Mouse (Mus musculus) limb, embryonic 15.5 days (tissue): ENCODE measurements around the gene Itga6. TPM values are rescaled to one million over a fixed set of nuclear protein-coding genes. Genes with fewer than 3 reads are reported as not detected.
A peak's percentile ranks its signal among the peaks of the same experiment; 100 is the strongest.

Experiments
- ATAC-seq: fragments of 200-750 bp; cut with Nextera tagmentation; 2 replicates; pipeline ENCODE4 v1.8.0; 2017; ENCODE audit warnings: low read depth, moderate TSS enrichment; ENCODE audit not compliant: insufficient number of reproducible peaks, low FRiP score, low TSS enrichment
- H3K27ac ChIP-seq: fragments of 300-500 bp; sonication (generic); 2 replicates; pipeline ENCODE4 v1.5.1; 2015; ENCODE audit warnings: moderate library complexity, mild to moderate bottlenecking, inconsistent platforms
- H3K27me3 ChIP-seq: fragments of 300-500 bp; sonication (generic); 2 replicates; pipeline ENCODE4 v1.6.1; 2015; ENCODE audit warnings: inconsistent platforms
- H3K36me3 ChIP-seq: fragments of 300-500 bp; sonication (generic); 2 replicates; pipeline ENCODE4 v1.6.1; 2015; ENCODE audit warnings: inconsistent platforms
- H3K4me1 ChIP-seq: fragments of 300-500 bp; sonication (generic); 2 replicates; pipeline ENCODE4 v1.6.1; 2015; ENCODE audit warnings: inconsistent platforms
- H3K4me2 ChIP-seq: fragments of 300-500 bp; sonication (generic); 2 replicates; pipeline ENCODE4 v1.6.1; 2015; ENCODE audit warnings: mild to moderate bottlenecking, inconsistent platforms
- H3K4me3 ChIP-seq: fragments of 300-500 bp; sonication (generic); 2 replicates; pipeline ENCODE4 v1.5.1; 2015; ENCODE audit warnings: mild to moderate bottlenecking, inconsistent platforms
- H3K9ac ChIP-seq: fragments of 300-500 bp; sonication (generic); 2 replicates; pipeline ENCODE4 v1.6.1; 2015; ENCODE audit warnings: inconsistent platforms
- H3K9me3 ChIP-seq: fragments of 300-500 bp; sonication (generic); 2 replicates; pipeline ENCODE4 v1.6.1; 2016; ENCODE audit warnings: inconsistent platforms
- WGBS: fragments of 180-500 bp; shearing (Covaris S2); methylation state at CpG from one replicate; pipeline ENCODE4 v1.1.7; 2015; 5-methylcytosine and 5-hydroxymethylcytosine counted together
- polyA plus RNA-seq: library from polyadenylated mRNA; unstranded; fragments of >200 nt; fragmentation: Nextera tagmentation; extraction: Ambion mirVana; gene quantifications from 2 replicates; pipeline ENCODE4 v1.2.1, GENCODE M21; 2015

Itga6 gene
- polyA plus RNA-seq, 1 experiment from 2014 or later, result 47.2 TPM

DNA sequence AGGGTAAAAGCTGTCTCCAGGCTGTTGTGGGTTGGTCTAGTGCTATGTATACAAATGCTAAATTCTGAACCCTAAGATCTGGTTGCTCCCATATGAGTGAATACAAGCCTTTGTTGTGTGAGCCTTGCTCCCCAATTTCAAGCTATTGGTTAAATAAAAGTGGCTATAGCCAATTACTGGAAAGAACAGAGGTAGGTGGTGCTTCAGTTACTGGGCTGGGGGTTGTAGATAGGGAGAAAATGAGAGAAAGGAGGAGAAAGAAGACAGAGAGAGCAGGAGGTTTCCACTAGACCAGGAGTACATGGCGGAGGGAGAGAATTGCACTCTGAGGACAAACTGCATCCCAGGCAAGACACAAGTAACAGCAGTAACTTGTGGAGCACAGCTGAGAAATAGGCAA lies 122.8 kb downstream of the Itga6 start:
- no peak for ATAC-seq
- Histone ChIP-seq H3K4me1 (no peaks in the 10 kb centered on the region; the same call in 1 of the 2 replicates), H3K9ac (no peak overlapping the region), H3K27ac (no peak overlapping the region), H3K9me3 (no peaks in the 10 kb centered on the region), H3K4me3 (no peak overlapping the region), H3K27me3 (no peaks in the 10 kb centered on the region), H3K36me3 (no peaks in the 10 kb centered on the region), H3K4me2 (no peak overlapping the region)
- WGBS, result 100% methylated on average over 1 of the region's 1 CpGs

DNA sequence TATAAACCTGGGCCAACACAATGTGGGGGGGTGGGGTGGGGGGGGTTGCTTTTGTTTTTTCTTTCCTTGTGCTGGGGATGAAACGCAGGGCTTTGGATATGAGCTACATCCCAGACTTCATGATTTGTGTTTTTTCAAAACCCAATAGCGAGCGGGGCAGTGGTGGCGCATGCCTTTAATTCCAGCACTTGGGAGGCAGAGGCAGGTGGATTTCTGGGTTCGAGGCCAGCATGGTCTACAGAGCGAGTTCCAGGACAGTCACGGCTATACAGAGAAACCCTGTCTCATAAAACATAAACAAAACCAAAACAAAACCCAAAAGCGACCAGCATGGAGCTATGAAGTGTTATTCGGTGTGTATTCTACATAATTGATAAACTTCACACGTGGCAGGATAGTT lies 126.7 kb downstream of the Itga6 start:
- ATAC-seq, result no peak
- Histone ChIP-seq H3K27ac (peak overlapping the region; percentile 81), H3K4me1 (peaks cover 16% of the 10 kb centered on the region; the same call in 1 of the 2 replicates), H3K36me3 (0 out of 2 replicates have a peak, but pooled peaks cover 5% of the 10 kb centered on the region), H3K9me3 (no peaks in the 10 kb centered on the region), H3K4me3 (peak overlapping the region; percentile 88), H3K9ac (no peak overlapping the region), H3K27me3 (no peaks in the 10 kb centered on the region), H3K4me2 (peak overlapping the region; percentile 83)
- 82% methylated on average over 10 of the region's 10 CpGs for WGBS

DNA sequence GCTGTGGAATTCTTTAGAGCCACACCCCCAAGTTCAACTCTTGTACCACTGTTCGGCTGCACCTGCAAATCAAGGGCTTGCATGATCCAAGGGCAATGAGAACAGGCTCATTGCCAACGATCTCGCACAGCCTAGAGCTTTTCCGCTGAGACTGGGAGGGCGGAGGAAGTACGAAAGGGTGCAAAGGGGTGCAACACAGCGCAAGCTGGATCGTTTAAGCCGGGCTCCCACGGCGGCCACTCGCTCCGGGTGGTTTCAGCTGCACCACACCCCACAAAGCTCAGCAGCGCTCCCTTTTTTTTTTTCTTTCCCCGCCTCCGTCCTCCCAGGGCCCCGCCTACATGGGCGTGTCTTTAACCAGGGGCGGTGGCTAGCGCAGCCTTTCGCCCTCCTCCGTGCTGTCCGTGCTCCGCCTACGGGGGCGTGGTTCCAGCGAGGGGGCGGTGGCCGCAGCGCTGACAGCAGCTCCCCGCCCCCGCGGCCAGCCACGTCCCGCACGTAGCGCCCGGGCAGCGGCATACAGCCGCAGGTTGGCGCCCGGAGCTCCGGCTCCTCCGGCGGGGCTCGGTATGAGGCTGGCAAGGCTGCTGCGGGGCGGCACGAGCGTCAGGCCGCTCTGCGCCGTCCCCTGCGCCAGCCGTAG lies 127.5 kb downstream of the Itga6 start, which contains the start of gene Pdk1:
Pdk1 (plus strand) TSS at position 424 of the 643 bp plus-strand sequence.
- Histone ChIP-seq H3K4me3 (peak within 1 kb of the TSS; percentile 88), H3K36me3 (peaks cover 9% of the 10 kb centered on the region; the same call in 1 of the 2 replicates), H3K9ac (peak within 1 kb of the TSS; percentile 85), H3K27ac (peak within 1 kb of the TSS; percentile 98), H3K9me3 (no peaks in the 10 kb centered on the region), H3K27me3 (no peaks in the 10 kb centered on the region), H3K4me2 (peak within 1 kb of the TSS; percentile 83), H3K4me1 (peaks cover 16% of the 10 kb centered on the region; the same call in 1 of the 2 replicates)
- WGBS, result under 1% methylated on average over 54 of the region's 55 CpGs
- peak; percentile 97 for ATAC-seq

DNA sequence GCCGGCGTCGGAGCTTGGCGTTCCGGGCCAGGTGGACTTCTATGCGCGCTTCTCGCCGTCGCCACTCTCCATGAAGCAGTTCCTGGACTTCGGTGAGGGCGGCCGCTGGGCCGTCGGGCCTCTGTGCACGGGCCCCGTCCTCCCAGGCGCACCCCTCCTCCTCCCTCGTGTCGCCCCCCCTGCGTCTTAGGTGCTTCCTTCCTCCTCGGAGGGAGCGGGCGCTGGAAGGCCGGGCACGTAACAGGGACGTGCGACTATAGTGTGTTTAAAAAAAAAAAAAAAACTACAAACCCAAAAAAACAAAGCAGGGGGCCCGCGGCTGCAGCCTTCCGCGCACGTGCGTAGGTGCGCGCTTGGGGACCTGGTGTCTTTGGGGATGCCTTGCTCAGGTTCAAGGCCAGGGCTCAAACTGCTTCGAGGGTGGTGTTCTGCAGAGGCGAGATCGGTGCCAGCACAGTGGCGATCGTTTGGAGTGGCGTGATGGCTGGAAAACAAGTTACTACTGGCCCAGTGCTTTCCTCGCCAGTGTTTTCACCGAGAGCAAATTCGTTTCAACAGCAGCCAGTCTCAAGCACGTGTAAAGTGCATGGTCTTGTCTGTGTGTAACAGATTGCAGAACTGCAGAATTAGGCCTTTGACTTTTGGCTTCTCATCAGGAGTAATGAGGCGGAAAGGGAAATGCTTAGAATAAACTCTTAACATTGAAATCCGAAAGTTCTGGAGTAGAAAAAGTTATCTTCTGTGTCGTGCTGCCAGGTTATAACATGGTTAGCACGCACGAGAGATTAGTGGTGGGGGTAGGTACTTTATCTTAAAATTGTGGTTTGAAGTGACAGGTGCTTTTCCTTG lies 128.3 kb downstream of the Itga6 start:
- Histone ChIP-seq H3K27ac (peak overlapping the region; percentile 98), H3K27me3 (no peaks in the 10 kb centered on the region), H3K9me3 (no peaks in the 10 kb centered on the region), H3K4me1 (peaks cover 16% of the 10 kb centered on the region; the same call in 1 of the 2 replicates), H3K36me3 (peaks cover 14% of the 10 kb centered on the region; the same call in 1 of the 2 replicates), H3K9ac (peak overlapping the region; percentile 85), H3K4me2 (peak overlapping the region; percentile 83), H3K4me3 (peak overlapping the region; percentile 88)
- peak; percentile 59 for ATAC-seq
- WGBS, result 2% methylated on average over 50 of the region's 51 CpGs

DNA sequence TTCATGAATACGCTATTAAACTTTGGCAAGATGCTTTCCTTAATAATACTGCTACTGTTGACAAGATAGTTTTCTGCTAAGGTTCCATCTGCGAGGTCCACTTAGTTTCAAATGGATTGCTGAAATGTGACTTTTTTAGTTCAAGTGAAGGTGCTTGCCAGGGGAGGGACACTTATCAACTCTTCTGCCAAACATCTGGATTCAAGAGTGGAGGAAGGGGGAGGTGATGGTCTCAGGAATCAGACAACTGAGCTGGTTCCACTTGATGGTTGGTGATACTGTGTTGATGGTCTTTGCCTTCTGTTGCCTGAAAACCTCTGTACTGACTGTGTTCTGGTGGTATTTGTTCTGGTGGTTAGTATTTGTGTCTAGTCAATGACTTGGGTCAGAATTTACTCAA lies 129.0 kb downstream of the Itga6 start:
- no peak for ATAC-seq
- Histone ChIP-seq H3K4me3 (peak overlapping the region; percentile 88), H3K4me1 (peaks cover 16% of the 10 kb centered on the region; the same call in 1 of the 2 replicates), H3K4me2 (peak overlapping the region; percentile 83), H3K27me3 (no peaks in the 10 kb centered on the region), H3K36me3 (peaks cover 15% of the 10 kb centered on the region; the same call in 1 of the 2 replicates), H3K9ac (no peak overlapping the region), H3K27ac (no peak overlapping the region; the same call in 1 of the 2 replicates), H3K9me3 (no peaks in the 10 kb centered on the region)
- WGBS, result 72% methylated on average over 2 of the region's 2 CpGs

DNA sequence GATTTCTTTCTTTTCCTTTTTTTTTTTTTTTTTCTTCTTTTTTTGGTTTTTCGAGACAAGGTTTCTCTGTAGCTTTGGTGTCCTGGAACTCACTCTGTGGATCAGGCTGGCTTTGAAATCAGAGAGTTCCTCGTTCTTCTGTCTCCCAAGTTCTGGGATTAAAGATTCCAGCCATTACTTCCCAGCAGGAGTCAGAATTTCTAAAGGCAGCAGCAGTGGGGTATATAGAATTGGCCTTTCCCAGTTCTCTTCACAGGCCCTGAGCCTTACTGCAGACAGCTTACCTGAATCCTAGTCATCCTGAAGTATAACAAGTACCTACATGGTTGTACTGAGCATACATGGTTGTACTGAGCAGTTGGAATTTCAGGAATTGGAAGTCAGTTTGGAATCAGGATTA lies 129.4 kb downstream of the Itga6 start:
- Histone ChIP-seq H3K9me3 (no peaks in the 10 kb centered on the region), H3K4me2 (peak overlapping the region; percentile 83), H3K36me3 (peaks cover 17% of the 10 kb centered on the region; the same call in 1 of the 2 replicates), H3K9ac (no peak overlapping the region), H3K27ac (no peak overlapping the region), H3K4me3 (0 out of 2 replicates have a peak overlapping the region, but pooled peaks have one; percentile 4), H3K4me1 (peaks cover 16% of the 10 kb centered on the region; the same call in 1 of the 2 replicates), H3K27me3 (no peaks in the 10 kb centered on the region)
- WGBS, result 63% methylated on average over 2 of the region's 2 CpGs
- no peak for ATAC-seq

DNA sequence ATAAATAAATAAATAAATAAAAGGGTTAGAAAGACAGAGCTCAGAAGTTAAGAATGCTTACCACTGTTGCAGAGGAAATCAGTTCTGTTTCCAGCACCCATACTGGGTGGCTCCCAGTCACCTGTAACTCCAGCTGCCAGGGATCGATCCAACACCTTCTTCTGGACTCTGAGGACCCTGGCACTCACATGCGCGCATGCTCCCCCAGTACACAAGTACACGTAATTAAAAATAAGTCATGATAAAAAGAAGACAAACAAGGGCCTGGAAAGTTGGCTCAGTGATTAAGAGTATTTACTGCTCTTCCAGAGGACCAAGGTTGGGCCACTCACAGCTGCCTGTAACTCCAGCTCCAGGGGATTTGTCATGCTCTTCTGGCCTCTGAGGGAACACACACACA lies 132.4 kb downstream of the Itga6 start:
- Histone ChIP-seq H3K27me3 (no peaks in the 10 kb centered on the region), H3K9me3 (no peaks in the 10 kb centered on the region), H3K4me1 (peaks cover 16% of the 10 kb centered on the region; the same call in 1 of the 2 replicates), H3K27ac (no peak overlapping the region), H3K36me3 (peaks cover 37% of the 10 kb centered on the region), H3K4me3 (no peak overlapping the region), H3K9ac (no peak overlapping the region), H3K4me2 (no peak overlapping the region)
- ATAC-seq, result no peak
- WGBS, result 90% methylated on average over 4 of the region's 4 CpGs

DNA sequence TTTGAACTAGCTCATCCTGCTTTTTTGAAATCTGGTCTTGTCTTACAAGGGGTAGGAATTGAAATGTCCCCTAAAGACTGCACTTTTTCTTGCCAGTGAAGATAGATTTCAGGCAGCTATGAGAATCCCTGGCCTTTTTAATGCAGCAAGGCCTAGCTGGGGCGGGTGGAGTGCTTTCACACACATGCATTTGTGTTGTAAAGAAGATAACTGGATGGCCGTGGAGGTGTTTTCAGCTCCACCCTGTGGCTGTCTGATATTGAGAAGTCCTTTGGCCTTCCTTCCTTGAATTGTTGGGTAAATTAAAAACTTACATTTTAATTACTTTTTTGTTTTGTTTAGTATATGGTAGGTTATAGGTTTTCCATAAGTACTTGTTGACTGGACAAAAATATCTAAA lies 133.0 kb downstream of the Itga6 start:
- 76% methylated on average over 2 of the region's 2 CpGs for WGBS
- H3K27me3 ChIP-seq, result no peaks in the 10 kb centered on the region
- H3K4me1 ChIP-seq, result peaks cover 16% of the 10 kb centered on the region; the same call in 1 of the 2 replicates
- H3K9ac ChIP-seq, result no peak overlapping the region
- H3K9me3 ChIP-seq, result no peaks in the 10 kb centered on the region
- H3K27ac ChIP-seq, result no peak overlapping the region
- no peak for ATAC-seq
- peaks cover 42% of the 10 kb centered on the region for H3K36me3 ChIP-seq
- H3K4me2 ChIP-seq, result no peak overlapping the region
- no peak overlapping the region for H3K4me3 ChIP-seq

DNA sequence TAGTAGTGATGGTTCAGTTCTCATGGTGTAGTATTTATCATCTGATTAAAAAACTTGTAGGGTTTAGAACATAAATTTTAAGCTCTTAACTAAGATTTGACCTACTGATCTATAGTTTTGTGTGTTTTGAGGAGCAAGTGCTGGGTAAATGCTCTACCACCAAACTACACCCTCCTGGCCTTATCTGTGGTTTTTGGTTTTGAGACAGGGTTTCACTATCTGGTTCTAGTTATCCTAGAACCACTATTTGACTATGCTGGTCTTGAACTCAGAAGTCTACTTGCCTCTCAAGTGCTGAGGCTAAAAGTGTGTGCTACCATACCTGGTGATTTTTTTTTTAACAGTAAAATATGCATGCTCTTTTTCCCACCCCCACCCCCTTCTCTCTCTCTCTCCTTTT lies 133.5 kb downstream of the Itga6 start:
- no peak overlapping the region for H3K27ac ChIP-seq
- H3K4me3 ChIP-seq, result no peak overlapping the region
- peaks cover 46% of the 10 kb centered on the region for H3K36me3 ChIP-seq
- no peaks in the 10 kb centered on the region for H3K9me3 ChIP-seq
- no peaks in the 10 kb centered on the region for H3K27me3 ChIP-seq
- H3K4me1 ChIP-seq, result peaks cover 11% of the 10 kb centered on the region; the same call in 1 of the 2 replicates
- no peak overlapping the region for H3K9ac ChIP-seq
- ATAC-seq, result no peak
- H3K4me2 ChIP-seq, result no peak overlapping the region

DNA sequence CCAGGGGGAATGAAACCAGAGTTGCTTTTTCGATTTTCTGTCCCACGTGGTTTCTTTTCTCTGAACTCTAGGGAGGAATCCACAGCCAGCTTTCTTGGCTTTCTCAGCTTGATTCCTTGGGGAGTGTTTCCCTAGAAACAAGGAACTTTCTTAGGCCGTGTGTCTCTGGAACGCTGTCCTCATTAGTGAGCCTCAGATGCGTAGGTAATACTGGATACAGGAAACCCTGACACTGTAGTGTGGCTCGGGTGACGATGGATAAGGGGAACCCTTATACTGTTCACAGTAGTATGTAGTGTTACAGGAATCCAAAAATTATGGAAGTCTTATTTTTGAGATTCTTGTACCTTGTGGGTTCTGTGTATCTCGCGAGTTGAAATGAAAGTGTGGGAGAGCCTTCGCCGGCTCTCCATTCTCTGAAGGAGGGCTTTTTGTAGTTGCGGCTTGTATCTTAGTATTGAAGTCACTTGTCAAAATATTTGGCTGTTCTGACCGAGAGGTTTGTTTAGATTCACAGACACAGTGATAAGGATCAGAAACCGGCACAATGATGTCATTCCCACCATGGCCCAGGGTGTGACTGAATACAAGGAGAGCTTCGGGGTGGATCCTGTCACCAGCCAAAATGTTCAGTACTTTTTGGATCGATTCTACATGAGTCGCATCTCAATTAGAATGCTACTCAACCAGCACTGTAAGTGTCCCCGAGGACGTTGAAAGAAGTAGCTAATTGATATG lies 137.7 kb downstream of the Itga6 start:
- no peak for ATAC-seq
- Histone ChIP-seq H3K36me3 (peaks cover 67% of the 10 kb centered on the region), H3K9ac (no peak overlapping the region), H3K4me2 (no peak overlapping the region), H3K4me1 (no peaks in the 10 kb centered on the region), H3K9me3 (no peaks in the 10 kb centered on the region), H3K27ac (no peak overlapping the region), H3K27me3 (no peaks in the 10 kb centered on the region), H3K4me3 (no peak overlapping the region)
- WGBS, result 87% methylated on average over 19 of the region's 19 CpGs

DNA sequence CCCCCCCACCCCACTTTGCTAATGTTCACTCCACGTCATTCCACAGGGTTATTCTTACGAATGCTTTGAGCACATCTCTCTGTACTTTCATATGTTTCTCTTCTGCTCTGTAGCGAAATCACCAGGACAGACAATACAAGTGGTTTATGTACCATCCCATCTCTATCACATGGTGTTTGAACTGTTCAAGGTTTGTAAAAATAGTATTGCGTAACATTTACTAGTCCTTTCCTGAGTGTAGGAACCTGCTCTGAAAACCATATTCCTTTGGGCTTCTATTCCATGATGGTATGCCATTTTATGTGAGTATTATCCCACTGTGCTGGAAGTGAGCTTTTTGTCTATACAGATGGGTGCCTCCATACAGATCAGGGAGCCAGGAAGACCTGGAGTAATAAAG lies 141.9 kb downstream of the Itga6 start:
- ATAC-seq, result no peak
- H3K4me1 ChIP-seq, result no peaks in the 10 kb centered on the region
- WGBS, result 96% methylated on average over 4 of the region's 4 CpGs
- H3K4me3 ChIP-seq, result no peak overlapping the region
- H3K27ac ChIP-seq, result no peak overlapping the region
- H3K9me3 ChIP-seq, result no peaks in the 10 kb centered on the region
- H3K36me3 ChIP-seq, result peaks cover 76% of the 10 kb centered on the region
- no peak overlapping the region for H3K9ac ChIP-seq
- no peaks in the 10 kb centered on the region for H3K27me3 ChIP-seq
- H3K4me2 ChIP-seq, result no peak overlapping the region
